Mouse (Mus musculus): Measurements from ENCODE around the gene Slc16a4.
"Not testable (repeated sequence)": the region's sequence is repeated elsewhere in the genome, so short reads cannot be mapped to it uniquely, and the experiment has no call there.

The Slc16a4 gene

DNA sequence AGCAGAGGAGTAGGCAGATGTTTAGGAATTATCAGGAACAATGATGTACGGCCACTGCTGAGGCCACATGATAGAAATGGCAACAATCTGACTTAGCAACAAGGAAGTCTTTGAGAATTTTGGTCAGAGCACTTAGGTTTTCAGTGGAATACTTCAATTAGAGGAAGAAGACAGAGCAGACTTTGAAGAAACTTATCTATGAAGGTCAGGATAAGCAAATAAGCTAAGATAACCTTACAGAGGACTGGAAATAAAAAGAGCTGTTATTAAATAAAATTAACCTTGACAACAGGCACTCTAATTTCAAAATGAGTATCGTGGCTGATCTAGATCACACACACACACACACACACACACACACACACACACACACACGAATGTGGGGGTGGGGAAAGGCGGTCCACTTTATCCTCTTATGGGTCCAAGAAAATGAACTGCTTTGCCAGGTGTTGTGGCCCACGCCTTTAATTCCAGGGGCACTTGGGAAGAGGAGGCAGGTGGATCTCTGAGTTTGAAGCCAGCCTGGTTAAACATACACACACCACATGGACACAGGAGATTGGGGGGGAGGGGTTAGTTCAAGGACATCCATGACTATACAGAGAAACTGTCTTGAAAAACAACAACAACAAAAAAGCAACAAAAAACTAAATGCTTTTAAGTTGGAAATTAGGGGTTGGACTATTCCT is 4.8 kb downstream of the Slc16a4 start:
- DNase-seq (ENCODE audit: low read depth, low spot score), result no peak

DNA sequence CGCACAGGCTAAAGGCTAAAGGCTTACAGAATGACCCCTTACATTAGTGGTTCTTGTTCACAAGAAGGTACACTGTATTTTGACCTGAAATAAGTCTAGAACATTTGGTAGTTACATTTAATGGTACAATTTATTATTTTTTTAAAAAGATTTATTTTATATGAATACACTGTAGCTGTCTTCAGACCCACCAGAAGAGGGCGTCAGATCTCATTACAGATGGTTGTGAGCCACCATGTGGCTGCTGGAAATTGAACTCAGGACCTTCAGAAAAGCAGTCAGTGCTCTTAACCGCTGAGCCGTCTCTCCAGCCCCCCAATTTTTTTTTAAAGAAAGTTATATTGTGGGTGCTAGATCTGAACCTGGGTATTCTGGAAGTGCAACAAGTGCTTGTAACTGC is 5.9 kb downstream of the Slc16a4 start:
- not testable (repeated sequence) for DNase-seq (ENCODE audit: low read depth, low spot score)

- no peak for DNase-seq (ENCODE audit: low read depth, low spot score)
Measured at GRCm38 (mm10) chr3:107317338-107317737, 26.3 kb downstream of the Slc16a4 start.

DNA sequence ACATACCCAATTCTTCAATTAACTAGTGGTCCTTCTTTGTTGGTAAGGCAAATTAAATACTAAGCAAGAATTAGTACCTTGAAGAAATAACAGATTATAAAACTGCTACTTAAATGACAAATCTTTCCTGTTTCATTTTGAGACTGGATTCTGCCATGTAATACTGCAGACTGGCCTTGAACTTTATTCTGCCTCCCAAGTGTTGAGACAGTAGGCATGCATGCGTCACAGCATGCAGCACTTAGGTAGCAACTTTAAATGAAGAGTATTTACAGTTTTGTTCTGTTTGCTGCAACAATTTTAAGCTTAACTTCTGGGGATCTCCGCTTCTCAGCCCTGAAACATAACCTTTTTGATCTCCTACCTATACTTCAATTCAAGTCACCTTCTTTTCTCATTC is 30.1 kb downstream of the Slc16a4 start:
- no peak for DNase-seq (ENCODE audit: low read depth, low spot score)

DNA sequence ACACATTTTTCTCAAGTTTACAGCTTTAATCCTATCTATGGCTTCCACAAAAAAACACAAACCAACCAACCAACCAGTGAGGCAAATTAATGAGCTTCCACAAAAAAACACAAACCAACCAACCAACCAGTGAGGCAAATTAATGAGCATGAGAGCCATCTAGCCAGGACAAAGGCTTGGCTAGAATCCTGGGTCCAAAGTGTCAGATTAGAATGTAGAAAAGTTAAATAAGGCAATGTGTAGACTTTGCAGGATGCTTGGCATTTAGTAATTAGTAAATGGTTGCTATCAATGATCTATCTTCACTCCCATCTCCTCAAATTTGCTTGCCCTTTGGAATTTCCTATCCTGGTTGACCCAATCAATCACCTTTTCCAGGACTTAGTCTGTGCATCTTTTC is 30.7 kb downstream of the Slc16a4 start:
- no peak for DNase-seq (ENCODE audit: low read depth, low spot score)

- no peak for DNase-seq (ENCODE audit: low read depth, low spot score)
Measured at GRCm38 (mm10) chr3:107326442-107326841, 35.4 kb downstream of the Slc16a4 start.

DNA sequence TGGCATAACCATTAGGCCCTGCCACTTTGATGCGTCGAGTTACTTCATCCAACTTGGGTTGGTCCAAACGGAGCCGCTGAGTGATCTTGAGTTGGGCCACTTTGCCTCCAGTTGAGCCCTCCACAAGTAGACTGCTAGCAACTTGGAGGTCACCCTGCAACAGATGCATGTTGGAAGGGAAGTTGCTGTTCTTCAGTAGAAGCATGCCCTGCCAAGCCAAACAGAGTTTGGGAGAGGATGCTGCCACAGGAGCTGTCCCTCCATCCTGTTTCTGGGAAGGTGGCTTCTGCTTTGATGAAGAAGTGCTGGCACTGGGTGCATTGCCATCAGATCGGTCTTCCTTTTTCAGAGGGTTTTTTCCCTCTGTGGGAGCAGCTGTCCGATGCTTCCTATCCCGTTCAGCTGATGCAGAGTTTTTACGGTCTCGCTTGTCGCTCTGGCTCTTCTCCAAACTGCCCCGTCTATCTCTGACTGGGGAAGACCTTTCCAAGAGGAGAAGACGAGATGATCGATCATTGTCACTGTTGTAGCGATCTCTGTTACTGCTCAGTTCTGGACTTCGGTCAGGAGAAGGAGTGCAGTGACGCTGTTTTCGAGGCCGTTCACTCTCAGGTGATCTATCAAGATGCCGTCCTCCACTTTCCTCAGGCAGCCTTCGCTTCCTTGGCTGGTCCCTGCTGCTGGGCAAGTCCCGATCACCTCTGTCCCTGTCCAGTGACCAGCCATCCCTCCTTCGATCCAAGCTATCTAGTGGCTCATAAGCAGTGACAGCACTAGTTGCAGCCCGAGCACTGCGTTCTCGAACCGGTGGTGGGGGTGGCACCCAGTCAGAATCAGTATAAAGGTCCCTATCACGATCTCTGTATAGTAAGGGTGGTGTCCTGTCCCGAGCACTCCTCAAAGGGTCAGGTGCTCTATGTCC is 39.7 kb downstream of the Slc16a4 start:
- DNase-seq (ENCODE audit: low read depth, low spot score), result no peak

DNA sequence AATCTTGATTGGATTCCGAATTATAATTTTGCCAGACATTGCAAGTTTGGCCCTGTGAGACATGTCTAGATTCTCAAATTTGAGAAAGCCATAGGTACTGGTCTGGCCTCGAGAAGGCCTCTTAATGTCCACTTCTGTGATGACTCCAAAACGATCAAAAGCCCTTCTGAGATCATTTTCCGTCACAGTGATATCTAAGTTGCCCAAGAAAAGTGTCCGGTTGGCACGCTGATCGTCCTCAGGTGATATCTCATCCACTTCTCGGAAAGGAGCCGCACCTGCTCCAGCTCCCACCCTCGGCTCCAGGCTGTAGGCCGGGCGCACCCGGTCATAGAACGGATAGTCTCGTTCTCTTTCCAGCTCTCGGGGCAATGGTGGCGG is 40.7 kb downstream of the Slc16a4 start:
- DNase-seq (ENCODE audit: low read depth, low spot score), result no peak

- DNase-seq (ENCODE audit: low read depth, low spot score), result peak; percentile 62
Measured at GRCm38 (mm10) chr3:107332127-107332959, 41.3 kb downstream of the Slc16a4 start.

DNA sequence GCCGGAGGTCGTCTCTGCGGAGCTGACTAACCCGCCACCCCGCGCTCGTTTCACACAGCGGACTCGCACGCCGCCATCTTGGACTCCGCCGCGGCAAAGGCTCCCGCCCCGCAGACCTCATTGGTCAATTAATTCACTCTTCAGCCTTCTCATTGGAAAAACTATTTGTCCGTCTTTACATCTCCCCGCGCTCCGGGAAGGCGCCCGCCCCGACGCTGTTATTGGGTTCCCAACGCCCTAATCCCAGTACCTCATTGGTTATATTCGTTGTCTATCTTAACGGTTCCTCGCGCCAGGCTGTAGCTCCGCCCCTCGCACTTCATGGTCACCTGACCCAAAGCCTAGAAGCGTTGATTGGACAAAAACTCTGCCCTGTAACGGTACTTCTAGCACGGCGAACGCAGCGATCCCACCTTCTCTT is 41.9 kb downstream of the Slc16a4 start:
- peak; percentile 99 for DNase-seq (ENCODE audit: low read depth, low spot score)

DNA sequence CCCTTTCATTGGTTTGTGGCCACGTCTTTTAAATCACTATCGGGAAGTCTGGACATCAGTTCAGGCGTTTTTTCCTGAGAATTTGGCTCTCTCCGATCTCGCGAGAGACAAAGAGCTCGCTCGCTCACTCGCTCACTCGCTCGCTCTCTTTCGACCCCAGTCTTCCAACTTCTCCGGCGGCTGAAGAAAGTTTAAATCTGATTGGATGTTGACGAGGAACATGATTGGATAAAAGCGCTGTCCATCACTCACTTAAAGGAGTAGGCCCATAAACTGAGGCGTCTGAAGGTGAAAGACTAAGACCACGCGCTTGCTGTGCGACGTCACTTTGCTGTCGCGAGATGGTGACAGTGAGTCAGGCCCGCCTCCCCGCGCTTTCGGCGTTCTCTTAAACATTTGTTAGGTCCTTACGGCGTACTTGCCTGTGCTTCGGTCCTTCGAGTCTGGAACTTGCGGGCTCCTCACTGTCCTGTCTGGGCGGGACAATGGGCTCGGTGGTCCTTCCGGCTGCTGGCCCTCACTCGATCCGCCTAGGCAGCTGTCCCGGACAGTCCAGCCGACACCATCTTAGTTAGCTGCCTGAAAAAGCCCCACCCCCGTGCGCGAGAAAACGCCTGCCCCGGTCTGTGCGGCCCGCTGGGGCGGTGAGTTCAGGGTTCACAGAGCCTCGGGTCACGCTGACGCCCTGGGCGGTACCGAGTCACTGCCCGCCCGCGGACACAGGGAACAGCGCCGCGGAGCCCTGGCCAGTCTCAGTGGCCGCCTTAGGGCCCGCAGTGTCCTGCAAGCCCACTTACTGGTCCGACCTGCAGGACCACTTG is 42.6 kb downstream of the Slc16a4 start, which contains the start of gene Rbm15:
Gene Rbm15, minus strand, starts transcription at position 293 of the 821 bp plus-strand sequence.
- DNase-seq (ENCODE audit: low read depth, low spot score), result peak; percentile 99

GRCm38 (mm10) chr3:107334202-107334934 is 43.3 kb downstream of the Slc16a4 start:
- no peak for DNase-seq (ENCODE audit: low read depth, low spot score)

- DNase-seq (ENCODE audit: low read depth, low spot score), result no peak
Measured at GRCm38 (mm10) chr3:107343971-107344370, 52.9 kb downstream of the Slc16a4 start.

GRCm38 (mm10) chr3:107345033-107345725 is 54.1 kb downstream of the Slc16a4 start:
- no peak for DNase-seq (ENCODE audit: low read depth, low spot score)

DNA sequence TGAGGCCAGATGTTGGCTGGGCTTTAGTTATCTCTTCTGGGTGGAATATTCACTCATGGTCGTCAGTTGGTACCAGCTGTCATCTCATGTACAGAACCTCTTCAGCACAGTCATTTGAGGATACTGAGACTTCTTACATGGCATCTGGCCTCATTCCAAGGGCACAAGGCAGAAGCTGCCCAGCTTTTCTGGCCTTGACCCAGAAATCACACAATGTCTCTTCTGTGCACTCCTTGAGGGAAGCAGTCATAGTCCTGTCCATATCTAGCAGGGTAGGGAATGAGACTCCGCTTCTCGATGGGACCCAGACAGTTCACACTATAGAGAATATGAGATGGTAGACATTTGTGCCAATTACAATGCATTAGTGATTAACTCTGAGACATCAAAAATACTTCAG is 58.0 kb downstream of the Slc16a4 start:
- no peak for DNase-seq (ENCODE audit: low read depth, low spot score)

DNA sequence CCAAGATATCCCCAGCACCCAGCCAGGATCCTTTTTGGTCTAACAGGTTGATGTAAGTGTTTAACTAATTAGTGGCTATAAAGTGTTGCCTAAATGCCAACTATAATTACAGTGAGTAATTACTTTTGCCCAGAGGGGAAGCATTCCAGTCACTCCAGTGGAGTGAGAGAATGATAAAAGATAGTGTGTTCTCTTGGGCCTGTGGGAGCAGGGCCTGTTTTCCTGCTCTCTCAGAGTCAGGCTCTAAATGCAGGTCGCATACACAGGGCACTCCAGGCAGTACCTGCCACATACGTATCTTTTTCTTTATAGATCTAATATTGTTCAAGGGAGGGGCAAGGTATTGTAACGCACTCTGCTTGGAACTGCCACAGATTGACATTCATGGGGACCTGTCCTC is 60.7 kb downstream of the Slc16a4 start:
- DNase-seq (ENCODE audit: low read depth, low spot score), result no peak

DNA sequence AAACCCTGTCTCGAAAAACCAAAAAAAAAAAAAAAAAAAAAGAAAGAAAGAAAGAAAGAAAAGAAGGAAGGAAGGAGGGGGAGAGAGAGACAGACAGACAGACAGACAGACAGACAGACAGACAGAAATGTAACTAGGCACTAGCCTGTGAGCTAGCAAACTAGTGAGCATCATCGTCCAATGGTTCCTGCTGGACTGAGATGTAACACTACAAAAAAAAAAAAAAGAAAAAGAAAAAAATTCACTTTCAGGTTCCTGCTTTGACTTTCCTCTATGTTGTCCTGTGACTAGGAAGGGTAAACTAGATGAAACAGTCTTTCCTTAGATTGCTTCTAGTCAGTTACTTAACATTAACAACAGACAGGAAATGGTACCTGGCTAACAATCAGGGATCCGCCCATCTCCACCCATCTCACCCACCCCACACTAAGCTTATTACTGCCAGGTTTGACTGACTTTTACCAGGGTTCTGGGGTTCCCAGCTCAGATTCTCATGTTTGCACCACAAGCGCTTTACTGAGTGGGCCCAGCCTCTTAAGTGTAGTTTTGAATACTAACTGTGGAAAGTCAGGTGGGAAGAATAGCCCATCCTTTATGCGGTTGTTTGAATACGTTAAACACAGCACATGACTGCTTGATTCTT is 64.7 kb downstream of the Slc16a4 start:
- no peak for DNase-seq (ENCODE audit: low read depth, low spot score)

GRCm38 (mm10) chr3:107356964-107357441 is 66.0 kb downstream of the Slc16a4 start:
- peak; percentile 65 for DNase-seq (ENCODE audit: low read depth, low spot score)

DNA sequence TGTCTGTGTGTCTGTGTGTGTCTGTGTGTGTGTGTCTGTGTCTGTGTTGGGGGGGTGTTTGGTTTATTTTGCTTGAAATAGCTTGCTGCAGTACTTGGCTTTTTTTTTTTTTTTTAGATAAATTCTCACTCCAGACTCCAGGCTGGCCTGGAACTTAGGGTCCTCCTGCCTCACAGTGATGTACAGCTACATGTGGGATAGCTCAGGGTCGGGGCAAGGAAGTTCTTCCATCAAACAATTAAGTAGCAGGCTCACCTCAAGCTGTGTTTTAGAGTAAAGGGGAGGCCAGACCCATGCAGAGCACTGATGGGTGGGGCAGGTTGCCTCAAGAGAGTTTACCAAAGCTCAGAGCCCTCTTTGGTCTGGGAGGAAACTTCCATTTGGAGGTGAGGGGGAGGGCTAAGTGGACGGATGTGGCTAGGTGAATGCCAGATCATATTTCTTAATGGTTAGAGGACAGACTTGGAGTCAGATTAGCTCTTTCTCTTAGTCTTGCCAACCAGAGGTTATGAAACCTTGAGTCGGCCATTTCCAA is 66.7 kb downstream of the Slc16a4 start:
- no peak for DNase-seq (ENCODE audit: low read depth, low spot score)

All from A20 (cell line).